Comparison of ENCODE assay signal across 8 mouse cellular contexts in the genomic region with DNA sequence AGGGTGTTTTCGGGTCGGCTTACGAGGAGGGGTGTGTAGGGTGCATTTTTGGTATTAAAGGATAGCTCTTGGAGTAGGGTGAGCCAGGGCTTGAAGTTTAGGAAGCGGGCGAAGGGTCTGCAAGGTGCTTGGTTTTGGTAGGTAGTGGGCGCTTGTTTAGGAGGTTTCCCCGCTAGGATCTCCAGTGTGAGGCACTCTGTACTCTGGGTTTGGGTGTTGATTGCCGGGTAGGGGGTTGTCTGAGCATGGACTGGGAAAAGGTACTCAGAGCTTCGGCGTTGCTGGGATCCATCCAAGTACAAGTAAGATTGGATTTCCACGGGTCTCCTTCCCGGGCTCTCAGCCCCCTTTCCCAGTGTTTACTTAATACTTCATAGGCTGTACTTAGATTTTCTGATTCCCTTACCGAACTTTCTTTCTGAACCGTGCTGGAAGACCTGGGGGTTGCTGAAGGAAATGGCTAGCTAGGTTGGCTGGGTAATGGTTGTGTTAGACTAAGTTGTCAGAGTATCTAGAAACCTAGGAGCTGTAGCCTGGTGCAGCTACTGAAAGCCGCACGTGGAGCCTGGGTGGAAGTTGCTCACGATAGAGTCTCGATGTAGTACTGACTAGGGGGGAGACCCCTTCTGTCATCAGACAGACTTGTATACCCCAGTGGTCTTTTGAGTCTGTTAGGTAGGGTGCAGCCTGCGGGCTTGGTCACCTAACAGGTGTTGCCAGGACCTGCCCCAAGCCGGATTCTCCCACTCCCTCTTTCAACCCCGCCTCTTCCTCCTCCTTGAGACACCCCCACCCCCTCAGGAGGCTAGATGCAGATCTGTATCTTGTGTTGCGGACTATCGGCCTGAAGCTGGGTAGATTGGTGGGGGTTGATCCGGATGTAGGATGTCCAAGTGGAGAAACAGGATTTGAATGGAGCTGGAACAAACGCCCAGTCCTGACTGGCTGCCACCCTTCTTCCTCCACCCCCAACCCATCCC. TPM values are rescaled to one million over a fixed set of nuclear protein-coding genes. Genes with fewer than 3 reads are reported as not detected.
DNase-seq lines count a peak whose midpoint lies in the region; ATAC-seq and TF ChIP-seq lines count a peak whose summit lies in the region.

No protein-coding gene starts in this region.

- peak overlapping the region; percentile 93 for H3K4me2 ChIP-seq in forebrain, embryonic 12.5 days
- peak overlapping the region; percentile 89 for H3K4me2 ChIP-seq in intestine, postnatal 0 days (replicated peaks; ENCODE audit: low read depth)
- peak overlapping the region; percentile 93 for H3K4me2 ChIP-seq in lung, embryonic 16.5 days (ENCODE audit: low read depth, low read length)

- peaks cover 59% of the 10 kb centered on the region for H3K4me1 ChIP-seq in thymus, adult 2 months (replicated peaks; ENCODE audit: control insufficient read depth, insufficient read depth, low read length)
- peaks cover 16% of the 10 kb centered on the region for H3K4me1 ChIP-seq in forebrain, embryonic 12.5 days
- no peaks in the 10 kb centered on the region for H3K4me1 ChIP-seq in intestine, postnatal 0 days (replicated peaks; ENCODE audit: control insufficient read depth, insufficient read depth, low read length)
- peaks cover 20% of the 10 kb centered on the region for H3K4me1 ChIP-seq in lung, embryonic 16.5 days (replicated peaks; ENCODE audit: control insufficient read depth, insufficient read depth, low read length)

- WGBS in thymus, adult 2 months, result 1% methylated on average over 25 of the region's 25 CpGs
- WGBS in forebrain, embryonic 12.5 days, result 7% methylated on average over 25 of the region's 25 CpGs
- WGBS in intestine, postnatal 0 days, result 3% methylated on average over 25 of the region's 25 CpGs
- under 1% methylated on average over 25 of the region's 25 CpGs for WGBS in lung, embryonic 16.5 days

- H3K36me3 ChIP-seq in thymus, adult 2 months (ENCODE audit: control insufficient read depth, insufficient read depth, low read length), result peaks cover 15% of the 10 kb centered on the region
- peaks cover 9% of the 10 kb centered on the region; the same call in 1 of the 2 replicates for H3K36me3 ChIP-seq in forebrain, embryonic 12.5 days (replicated peaks)
- peaks cover 4% of the 10 kb centered on the region; the same call in 1 of the 2 replicates for H3K36me3 ChIP-seq in intestine, postnatal 0 days (ENCODE audit: control insufficient read depth, insufficient read depth)
- H3K36me3 ChIP-seq in lung, embryonic 16.5 days (ENCODE audit: control insufficient read depth, insufficient read depth, low read length), result peaks cover 13% of the 10 kb centered on the region

- no peaks in the 10 kb centered on the region for H3K27me3 ChIP-seq in thymus, adult 2 months (ENCODE audit: control insufficient read depth, insufficient read depth, low read length)
- H3K27me3 ChIP-seq in forebrain, embryonic 12.5 days, result peaks cover 50% of the 10 kb centered on the region
- H3K27me3 ChIP-seq in intestine, postnatal 0 days (replicated peaks; ENCODE audit: control insufficient read depth, insufficient read depth, low read length), result 0 out of 2 replicates have a peak, but pooled peaks cover 9% of the 10 kb centered on the region
- no peaks in the 10 kb centered on the region for H3K27me3 ChIP-seq in lung, embryonic 16.5 days (ENCODE audit: control insufficient read depth, insufficient read depth, low read depth, low read length)

- DNase-seq in thymus, adult 2 months, result peak; percentile 53
- DNase-seq in thymus, postnatal 10 days (ENCODE audit: low spot score in 2 of 2), result no peak
- peak; percentile 38 to 56 for DNase-seq in thymus, postnatal 36 days
- DNase-seq in retina, postnatal 1 day, result no peak

- peak overlapping the region; percentile 64 for H3K9ac ChIP-seq in forebrain, embryonic 12.5 days
- H3K9ac ChIP-seq in intestine, postnatal 0 days (ENCODE audit: low read depth, low read length), result peak overlapping the region; percentile 35
- peak overlapping the region; percentile 74 for H3K9ac ChIP-seq in lung, embryonic 16.5 days (ENCODE audit: low read length)

- no peak for ATAC-seq in forebrain, embryonic 12.5 days (ENCODE audit: low FRiP score)
- no peak for ATAC-seq in intestine, postnatal 0 days
- peak; percentile 27 for ATAC-seq in lung, embryonic 16.5 days (ENCODE audit: low read depth)
- ATAC-seq in megakaryocyte-erythroid progenitor cell, adult 5-6 weeks (replicated peaks; ENCODE audit: low FRiP score, low TSS enrichment, poor library complexity, severe bottlenecking), result no peak

- TF ChIP-seq POLR2A in thymus, adult 2 months (IDR thresholded peaks at IDR 0.05; ENCODE audit: control insufficient read depth, extremely low read depth, insufficient read depth, low read length, poor library complexity), result peak; percentile 20; the same call in 1 of the 2 replicates

- peak overlapping the region; percentile 30; the same call in 1 of the 2 replicates for H3K27ac ChIP-seq in thymus, adult 2 months (ENCODE audit: control insufficient read depth, insufficient read depth, low read length)
- H3K27ac ChIP-seq in forebrain, embryonic 12.5 days, result no peak overlapping the region
- H3K27ac ChIP-seq in intestine, postnatal 0 days (ENCODE audit: low read depth, low read length), result no peak overlapping the region
- peak overlapping the region; percentile 89 for H3K27ac ChIP-seq in lung, embryonic 16.5 days (ENCODE audit: low read length)

- TF ChIP-seq CTCF in thymus, adult 2 months (IDR thresholded peaks at IDR 0.05; ENCODE audit: borderline replicate concordance, control insufficient read depth, extremely low read depth, insufficient read depth, low read length, poor library complexity), result no peak
- TF ChIP-seq CTCF in intestine, postnatal 0 days (IDR thresholded peaks at IDR 0.05; ENCODE audit: low read depth), result no peak

- no peaks in the 10 kb centered on the region for H3K9me3 ChIP-seq in forebrain, embryonic 12.5 days
- H3K9me3 ChIP-seq in intestine, postnatal 0 days (ENCODE audit: control insufficient read depth), result no peaks in the 10 kb centered on the region
- no peaks in the 10 kb centered on the region for H3K9me3 ChIP-seq in lung, embryonic 16.5 days (ENCODE audit: control insufficient read depth, low read length)

- H3K4me3 ChIP-seq in thymus, adult 2 months (ENCODE audit: control insufficient read depth, insufficient read depth, low read length), result peak overlapping the region; percentile 62
- H3K4me3 ChIP-seq in forebrain, embryonic 12.5 days (replicated peaks), result peak overlapping the region; percentile 51
- H3K4me3 ChIP-seq in intestine, postnatal 0 days (ENCODE audit: low read depth, low read length), result peak overlapping the region; percentile 57
- peak overlapping the region; percentile 65 for H3K4me3 ChIP-seq in lung, embryonic 16.5 days (ENCODE audit: low read length)

RNA-seq across cellular contexts. Expression of a gene that starts 13.3 kb away (rescaled TPM):
- 164 TPM in 2 replicates for polyA plus RNA-seq in thymus, adult 2 months (2012; rRNA removed)
- polyA plus RNA-seq in forebrain, embryonic 12.5 days (2016; fragmentation: Nextera tagmentation; extraction: Ambion mirVana), result 2.9 and 3.6 TPM in 2 replicates
- polyA plus RNA-seq in intestine, postnatal 0 days (2015; fragmentation: Nextera tagmentation; extraction: Ambion mirVana), result 5.9 and 10.0 TPM in 2 replicates
- polyA plus RNA-seq in lung, embryonic 16.5 days (2015; fragmentation: Nextera tagmentation; extraction: Ambion mirVana), result 10.8 and 11.5 TPM in 2 replicates
- total RNA-seq in megakaryocyte-erythroid progenitor cell, adult 5-6 weeks (2014; fragmentation: Nextera tagmentation), result 0.66 and 3.2 TPM in 2 replicates
- 15.1 and 16.4 TPM in 2 replicates for total RNA-seq in megakaryocyte-erythroid progenitor cell, adult 5-6 weeks (2017)

RNA-seq across cellular contexts. Expression of a gene that starts 16.7 kb away (rescaled TPM):
- 68.5 and 75.2 TPM in 2 replicates for polyA plus RNA-seq in thymus, adult 2 months (2012; rRNA removed)
- 61.9 and 63.2 TPM in 2 replicates for polyA plus RNA-seq in forebrain, embryonic 12.5 days (2016; fragmentation: Nextera tagmentation; extraction: Ambion mirVana)
- polyA plus RNA-seq in intestine, postnatal 0 days (2015; fragmentation: Nextera tagmentation; extraction: Ambion mirVana), result 46.5 and 50.9 TPM in 2 replicates
- polyA plus RNA-seq in lung, embryonic 16.5 days (2015; fragmentation: Nextera tagmentation; extraction: Ambion mirVana), result 75.0 and 82.4 TPM in 2 replicates
- total RNA-seq in megakaryocyte-erythroid progenitor cell, adult 5-6 weeks (2014; fragmentation: Nextera tagmentation), result 14.7 and 18.0 TPM in 2 replicates
- total RNA-seq in megakaryocyte-erythroid progenitor cell, adult 5-6 weeks (2017), result 31.7 and 42.1 TPM in 2 replicates

RNA-seq across cellular contexts. Expression of a gene that starts 25.7 kb away (rescaled TPM):
- 0.55 and 0.88 TPM in 2 replicates for polyA plus RNA-seq in thymus, adult 2 months (2012; rRNA removed)
- polyA plus RNA-seq in forebrain, embryonic 12.5 days (2016; fragmentation: Nextera tagmentation; extraction: Ambion mirVana), result 0.27 and 0.28 TPM in 2 replicates
- polyA plus RNA-seq in intestine, postnatal 0 days (2015; fragmentation: Nextera tagmentation; extraction: Ambion mirVana), result 0.48 and 0.77 TPM in 2 replicates
- 57.2 and 59.7 TPM in 2 replicates for polyA plus RNA-seq in lung, embryonic 16.5 days (2015; fragmentation: Nextera tagmentation; extraction: Ambion mirVana)
- total RNA-seq in megakaryocyte-erythroid progenitor cell, adult 5-6 weeks (2014; fragmentation: Nextera tagmentation), result not detected in 2 replicates
- not detected in 2 replicates for total RNA-seq in megakaryocyte-erythroid progenitor cell, adult 5-6 weeks (2017)

RNA-seq across cellular contexts. Expression of a gene that starts 43.4 kb away (rescaled TPM):
- polyA plus RNA-seq in thymus, adult 2 months (2012; rRNA removed), result 10.2 and 15.4 TPM in 2 replicates
- 4.1 and 4.7 TPM in 2 replicates for polyA plus RNA-seq in forebrain, embryonic 12.5 days (2016; fragmentation: Nextera tagmentation; extraction: Ambion mirVana)
- polyA plus RNA-seq in intestine, postnatal 0 days (2015; fragmentation: Nextera tagmentation; extraction: Ambion mirVana), result 1.7 and 2.0 TPM in 2 replicates
- polyA plus RNA-seq in lung, embryonic 16.5 days (2015; fragmentation: Nextera tagmentation; extraction: Ambion mirVana), result 5.6 and 6.1 TPM in 2 replicates
- total RNA-seq in megakaryocyte-erythroid progenitor cell, adult 5-6 weeks (2014; fragmentation: Nextera tagmentation), result 0.17 TPM in 1 of 2 replicates, not detected in the other
- 0.27 TPM in 1 of 2 replicates, not detected in the other for total RNA-seq in megakaryocyte-erythroid progenitor cell, adult 5-6 weeks (2017)

Comparison
In these comparisons a context has a peak if more than half of its experiments do, and no peak if none do; other contexts are left out.
1. DNase-seq: peak in thymus, adult 2 months (single experiment) and thymus, postnatal 36 days (2 of 2); none in thymus, postnatal 10 days (0 of 2) and retina, postnatal 1 day (single experiment).
2. H3K27ac ChIP-seq: peak in thymus, adult 2 months (single experiment) and lung, embryonic 16.5 days (single experiment); none in forebrain, embryonic 12.5 days (single experiment) and intestine, postnatal 0 days (single experiment).
3. RNA of a gene that starts 13.3 kb away (polyA plus RNA-seq): 164 TPM in thymus, adult 2 months; 10.8 to 11.5 TPM in lung, embryonic 16.5 days, 5.9 to 10.0 TPM in intestine, postnatal 0 days and 2.9 to 3.6 TPM in forebrain, embryonic 12.5 days; every median in the first group is over 10 times any median in the second.
4. RNA of a gene that starts 25.7 kb away (polyA plus RNA-seq): 57.2 to 59.7 TPM in lung, embryonic 16.5 days; 0.55 to 0.88 TPM in thymus, adult 2 months, 0.48 to 0.77 TPM in intestine, postnatal 0 days and 0.27 to 0.28 TPM in forebrain, embryonic 12.5 days; every median in the first group is over 10 times any median in the second.
5. Peak in every context shown above with its lines, with median percentiles within 50 percentile points of each other: H3K4me3 ChIP-seq, H3K4me2 ChIP-seq and H3K9ac ChIP-seq.